Mouse (Mus musculus) left cerebral cortex, postnatal 14 days (tissue): ENCODE measurements around the gene Hhipl1. TPM values are rescaled to one million over a fixed set of nuclear protein-coding genes. Genes with fewer than 3 reads are reported as not detected.

ENCODE experiments used
- total RNA-seq, 2 experiments: library from RNA; stranded (reverse); gene quantifications; 2 replicates each; pipeline ENCODE4 v1.2.3; 2021

The Hhipl1 gene
- total RNA-seq, 2 experiments from 2014 or later, result 6.4 to 8.5 TPM

Other genes starting within 250 kb of the Hhipl1 start
- 100 to 1,000 TPM; 123 to 127 TPM for gene Setd3, start 127.0 kb upstream of the Hhipl1 start, total RNA-seq
- 10 to 100 TPM; 32.4 TPM for gene Ccnk, start 126.7 kb upstream of the Hhipl1 start, total RNA-seq
- gene Ccdc85c, start 30.8 kb upstream of the Hhipl1 start, total RNA-seq, result 10 to 100 TPM; 63.8 to 64.7 TPM
- 100 to 1,000 TPM; 258 to 270 TPM for gene Cyp46a1, start 28.1 kb downstream of the Hhipl1 start, total RNA-seq
- 10 to 100 TPM; 62.1 to 77.0 TPM for gene Eml1, start 64.7 kb downstream of the Hhipl1 start, total RNA-seq
- 100 to 1,000 TPM; 285 to 314 TPM for gene Evl, start 248.4 kb downstream of the Hhipl1 start, total RNA-seq